Mouse (Mus musculus): Measurements from ENCODE around the gene Ptpn11. TPM values are rescaled to one million over a fixed set of nuclear protein-coding genes. Genes with fewer than 3 reads are reported as not detected.
"Not testable (repeated sequence)": the region's sequence is repeated elsewhere in the genome, so short reads cannot be mapped to it uniquely, and the experiment has no call there.

Ptpn11 gene
- polyA plus RNA-seq, 1 experiment: 75.8 TPM

GRCm38 (mm10) chr5:121219190-121219589 is 28.0 kb upstream of the Ptpn11 start:
- Histone ChIP-seq H3ac (ENCODE audit: control insufficient read depth, insufficient read length, low read depth) (no peak overlapping the region), H3K4me3 (ENCODE audit: insufficient read depth, poor library complexity, severe bottlenecking) (no peak overlapping the region), H3K79me3 (ENCODE audit: low read depth) (peaks cover 8% of the 10 kb centered on the region), H3K79me2 (ENCODE audit: control insufficient read depth, insufficient read depth) (peaks cover 32% of the 10 kb centered on the region), H3K36me3 (ENCODE audit: control insufficient read depth, insufficient read depth) (no peaks in the 10 kb centered on the region), H3K27me3 (ENCODE audit: control insufficient read depth, insufficient read depth, insufficient read length) (no peaks in the 10 kb centered on the region)
- no peak for TF ChIP-seq CTCF (IDR thresholded peaks at IDR 0.05; ENCODE audit: control insufficient read depth, insufficient read depth, insufficient read length)
- no peak for TF ChIP-seq MYOD1 (IDR thresholded peaks at IDR 0.05; ENCODE audit: control insufficient read depth, insufficient read length, low read depth)
- TF ChIP-seq CEBPB (IDR thresholded peaks at IDR 0.05; ENCODE audit: low read depth): no peak
- TF ChIP-seq USF1 (IDR thresholded peaks at IDR 0.05; ENCODE audit: low read depth): no peak
- TF ChIP-seq MYOG (IDR thresholded peaks at IDR 0.05; ENCODE audit: control insufficient read depth, extremely low read depth, insufficient read length): no peak
- TF ChIP-seq FOSL1 (IDR thresholded peaks at IDR 0.05; ENCODE audit: insufficient read depth, low read length, poor library complexity, severe bottlenecking): no peak
- no peak for TF ChIP-seq MAX (IDR thresholded peaks at IDR 0.05)

GRCm38 (mm10) chr5:121217313-121217634 is 26.1 kb upstream of the Ptpn11 start:
- no peak for TF ChIP-seq MYOG (IDR thresholded peaks at IDR 0.05; ENCODE audit: control insufficient read depth, extremely low read depth, insufficient read length)
- TF ChIP-seq MYOD1 (IDR thresholded peaks at IDR 0.05; ENCODE audit: control insufficient read depth, insufficient read length, low read depth): no peak
- TF ChIP-seq MAX (IDR thresholded peaks at IDR 0.05): no peak
- TF ChIP-seq CEBPB (IDR thresholded peaks at IDR 0.05; ENCODE audit: low read depth): no peak
- TF ChIP-seq CTCF (IDR thresholded peaks at IDR 0.05; ENCODE audit: control insufficient read depth, insufficient read depth, insufficient read length): no peak
- no peak for TF ChIP-seq FOSL1 (IDR thresholded peaks at IDR 0.05; ENCODE audit: insufficient read depth, low read length, poor library complexity, severe bottlenecking)
- TF ChIP-seq USF1 (IDR thresholded peaks at IDR 0.05; ENCODE audit: low read depth): no peak
- peaks cover 19% of the 10 kb centered on the region for H3K79me2 ChIP-seq (ENCODE audit: control insufficient read depth, insufficient read depth)
- H3K79me3 ChIP-seq (ENCODE audit: low read depth): peaks cover 3% of the 10 kb centered on the region
- no peak overlapping the region for H3ac ChIP-seq (ENCODE audit: control insufficient read depth, insufficient read length, low read depth)
- H3K27me3 ChIP-seq (ENCODE audit: control insufficient read depth, insufficient read depth, insufficient read length): no peaks in the 10 kb centered on the region
- H3K36me3 ChIP-seq (ENCODE audit: control insufficient read depth, insufficient read depth): peaks cover 11% of the 10 kb centered on the region
- H3K4me3 ChIP-seq (ENCODE audit: insufficient read depth, poor library complexity, severe bottlenecking): no peak overlapping the region

GRCm38 (mm10) chr5:121216584-121217312 is 25.6 kb upstream of the Ptpn11 start:
- not testable (repeated sequence) for H3K4me3 ChIP-seq (ENCODE audit: insufficient read depth, poor library complexity, severe bottlenecking); H3ac ChIP-seq (ENCODE audit: control insufficient read depth, insufficient read length, low read depth); H3K27me3 ChIP-seq (ENCODE audit: control insufficient read depth, insufficient read depth, insufficient read length); H3K79me3 ChIP-seq (ENCODE audit: low read depth)
- H3K36me3 ChIP-seq (ENCODE audit: control insufficient read depth, insufficient read depth): peaks cover 16% of the 10 kb centered on the region
- H3K79me2 ChIP-seq (ENCODE audit: control insufficient read depth, insufficient read depth): peaks cover 14% of the 10 kb centered on the region

GRCm38 (mm10) chr5:121216126-121216446 is 24.9 kb upstream of the Ptpn11 start:
- Histone ChIP-seq H3K79me2 (ENCODE audit: control insufficient read depth, insufficient read depth) (peaks cover 7% of the 10 kb centered on the region), H3K4me3 (ENCODE audit: insufficient read depth, poor library complexity, severe bottlenecking) (no peak overlapping the region), H3K36me3 (ENCODE audit: control insufficient read depth, insufficient read depth) (peaks cover 23% of the 10 kb centered on the region), H3K27me3 (ENCODE audit: control insufficient read depth, insufficient read depth, insufficient read length) (no peaks in the 10 kb centered on the region), H3ac (ENCODE audit: control insufficient read depth, insufficient read length, low read depth) (no peak overlapping the region), H3K79me3 (ENCODE audit: low read depth) (no peaks in the 10 kb centered on the region)
- TF ChIP-seq MYOG (IDR thresholded peaks at IDR 0.05; ENCODE audit: control insufficient read depth, extremely low read depth, insufficient read length) (no peak), USF1 (IDR thresholded peaks at IDR 0.05; ENCODE audit: low read depth) (no peak), MYOD1 (IDR thresholded peaks at IDR 0.05; ENCODE audit: control insufficient read depth, insufficient read length, low read depth) (no peak), MAX (IDR thresholded peaks at IDR 0.05) (no peak), FOSL1 (IDR thresholded peaks at IDR 0.05; ENCODE audit: insufficient read depth, low read length, poor library complexity, severe bottlenecking) (no peak), CEBPB (IDR thresholded peaks at IDR 0.05; ENCODE audit: low read depth) (no peak), CTCF (IDR thresholded peaks at IDR 0.05; ENCODE audit: control insufficient read depth, insufficient read depth, insufficient read length) (no peak)

GRCm38 (mm10) chr5:121215380-121216125 is 24.4 kb upstream of the Ptpn11 start:
- peaks cover 28% of the 10 kb centered on the region for H3K36me3 ChIP-seq (ENCODE audit: control insufficient read depth, insufficient read depth)
- no peak overlapping the region for H3ac ChIP-seq (ENCODE audit: control insufficient read depth, insufficient read length, low read depth)
- H3K4me3 ChIP-seq (ENCODE audit: insufficient read depth, poor library complexity, severe bottlenecking): no peak overlapping the region
- no peaks in the 10 kb centered on the region for H3K79me3 ChIP-seq (ENCODE audit: low read depth)
- no peaks in the 10 kb centered on the region for H3K27me3 ChIP-seq (ENCODE audit: control insufficient read depth, insufficient read depth, insufficient read length)
- TF ChIP-seq CEBPB (IDR thresholded peaks at IDR 0.05; ENCODE audit: low read depth): no peak
- peak; percentile 51 for TF ChIP-seq CTCF (IDR thresholded peaks at IDR 0.05; ENCODE audit: control insufficient read depth, insufficient read depth, insufficient read length)
- H3K79me2 ChIP-seq (ENCODE audit: control insufficient read depth, insufficient read depth): peaks cover 3% of the 10 kb centered on the region

- Histone ChIP-seq H3K4me3 (ENCODE audit: insufficient read depth, poor library complexity, severe bottlenecking) (no peak overlapping the region), H3K79me2 (ENCODE audit: control insufficient read depth, insufficient read depth) (peaks cover 2% of the 10 kb centered on the region), H3ac (ENCODE audit: control insufficient read depth, insufficient read length, low read depth) (no peak overlapping the region), H3K36me3 (ENCODE audit: control insufficient read depth, insufficient read depth) (peaks cover 36% of the 10 kb centered on the region), H3K79me3 (ENCODE audit: low read depth) (peaks cover 1% of the 10 kb centered on the region), H3K27me3 (ENCODE audit: control insufficient read depth, insufficient read depth, insufficient read length) (no peaks in the 10 kb centered on the region)
- TF ChIP-seq CTCF (IDR thresholded peaks at IDR 0.05; ENCODE audit: control insufficient read depth, insufficient read depth, insufficient read length): no peak
Measured at GRCm38 (mm10) chr5:121214707-121215106, 23.5 kb upstream of the Ptpn11 start.
